Mouse (Mus musculus): ENCODE data around the gene Tmem163.

DNA sequence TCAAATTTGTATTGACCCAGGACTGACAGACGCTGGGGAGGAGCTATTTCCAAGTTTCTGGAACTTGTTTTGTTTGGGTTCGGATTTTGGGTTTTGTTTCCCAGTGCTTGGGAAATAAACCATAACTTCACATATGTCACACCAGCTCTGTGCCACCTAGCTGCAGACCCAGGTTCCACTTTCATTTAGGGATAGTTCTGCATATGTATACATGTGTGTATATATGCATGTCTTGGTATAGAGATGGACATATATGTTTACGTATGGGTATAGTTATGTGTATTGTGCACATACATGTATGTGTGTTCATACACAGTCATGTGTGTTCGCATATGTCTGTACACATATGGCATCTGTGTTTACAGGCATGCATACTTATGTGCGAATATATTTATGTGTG lies 147.6 kb downstream of the Tmem163 start:
- TF ChIP-seq CTCF (IDR thresholded peaks at IDR 0.05; ENCODE audit: borderline replicate concordance, extremely low read depth, insufficient read depth, insufficient read length), result no peak
- TF ChIP-seq POLR2A (IDR thresholded peaks at IDR 0.05; ENCODE audit: borderline replicate concordance, extremely low read depth, insufficient read depth, insufficient read length, poor library complexity, severe bottlenecking), result no peak
